Mouse (Mus musculus): ENCODE results near the gene Rsph14.

DNA sequence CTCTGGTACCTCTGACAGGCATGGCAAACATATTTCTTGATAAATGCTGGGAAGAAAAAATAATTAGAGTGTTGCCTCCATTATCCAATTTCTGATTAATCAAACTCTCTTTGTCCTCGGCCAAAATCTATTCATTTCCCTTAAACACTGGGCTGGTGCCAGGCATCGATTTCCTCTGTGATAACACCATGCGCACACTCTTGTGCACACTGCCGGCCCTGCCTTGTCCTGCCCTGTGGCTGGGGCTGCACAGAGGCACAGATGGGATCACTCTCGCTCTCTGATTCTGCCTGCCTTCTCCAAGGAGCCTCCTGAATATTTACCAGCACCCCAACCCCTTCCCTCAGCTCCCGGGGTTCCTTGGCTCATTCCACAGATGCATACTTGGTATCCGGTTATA lies 56.8 kb downstream of the Rsph14 start:
- TF ChIP-seq GATA1 (IDR thresholded peaks at IDR 0.05; ENCODE audit: low read length): no peak
- no peak for TF ChIP-seq TAL1 (IDR thresholded peaks at IDR 0.05; ENCODE audit: low read length)

Data from erythroblast, embryonic 14.5 days (primary cell).